Mouse (Mus musculus): Measurements from ENCODE around the gene Spsb1. TPM values are rescaled to one million over a fixed set of nuclear protein-coding genes. Genes with fewer than 3 reads are reported as not detected.
A peak's percentile ranks its signal among the peaks of the same experiment; 100 is the strongest.

Gene Spsb1
- 10 to 100 TPM; 31.6 TPM for total RNA-seq (2021)
- long read RNA-seq, experiment 1, transcript Spsb1-201 (3 exons, 3,092 nt): major isoform, 13 of 24 reads
- long read RNA-seq, experiment 1, partial matches to known transcripts: 1 of 24 reads
- long read RNA-seq, experiment 1, other reads (novel, unspliced or antisense): 9 of 24 reads
- long read RNA-seq, experiment 2, transcript Spsb1-201 (3 exons, 3,092 nt): major isoform, 8 of 13 reads
- long read RNA-seq, experiment 2, partial matches to known transcripts: 0 of 13 reads
- long read RNA-seq, experiment 2, other reads (novel, unspliced or antisense): 3 of 13 reads

DNA sequence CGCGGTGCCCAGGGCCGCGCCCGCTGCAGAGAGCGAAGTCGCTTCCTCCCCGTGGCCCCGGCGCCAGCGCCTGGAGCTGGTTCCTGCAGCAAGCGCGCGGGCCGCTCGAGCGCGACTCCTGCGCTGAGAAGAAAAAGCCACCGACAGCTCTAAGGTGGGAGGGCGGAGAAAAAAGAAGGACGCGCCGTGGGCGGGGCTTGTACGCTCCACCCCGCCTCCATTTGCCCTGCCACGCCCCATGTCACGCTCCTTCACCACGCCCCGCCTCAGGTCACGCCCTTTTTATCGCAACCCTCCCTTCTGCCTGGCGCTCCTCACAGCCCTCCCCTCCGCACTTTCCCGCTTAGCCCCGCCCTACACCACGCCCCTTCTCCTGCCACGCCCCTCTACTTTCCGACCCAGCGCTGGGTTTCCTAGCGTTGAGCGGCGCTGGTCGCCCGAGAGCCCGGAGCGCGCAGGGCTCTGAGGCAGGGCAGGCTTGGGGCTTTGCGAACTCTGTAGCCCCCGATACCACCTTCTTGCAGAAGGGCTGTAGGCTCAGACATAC lies at the start of gene Spsb1:
TSS of gene Spsb1 (minus strand) at position 151 of the 547 bp plus-strand sequence.
- peak; percentile 99 for DNase-seq

DNA sequence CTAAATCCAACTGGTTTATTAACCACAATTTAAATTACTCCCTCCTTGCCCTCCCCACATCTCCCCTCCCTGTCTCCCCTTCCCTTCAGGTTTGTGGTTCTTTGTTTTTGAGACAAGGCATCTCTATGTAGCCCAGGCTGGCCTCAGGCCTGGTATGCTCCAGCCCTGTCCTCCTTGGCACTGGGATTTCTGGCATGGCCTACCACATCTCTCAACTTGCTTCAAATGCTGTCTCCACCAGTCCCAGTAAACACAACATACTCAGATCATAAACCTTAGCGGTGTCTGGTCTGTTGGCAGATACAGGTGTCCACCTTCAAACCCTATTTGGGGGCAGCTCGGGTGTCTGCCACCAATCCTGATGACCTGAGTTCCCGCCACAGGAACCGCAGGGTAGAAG lies 48.8 kb upstream of the Spsb1 start:
- DNase-seq: no peak

DNA sequence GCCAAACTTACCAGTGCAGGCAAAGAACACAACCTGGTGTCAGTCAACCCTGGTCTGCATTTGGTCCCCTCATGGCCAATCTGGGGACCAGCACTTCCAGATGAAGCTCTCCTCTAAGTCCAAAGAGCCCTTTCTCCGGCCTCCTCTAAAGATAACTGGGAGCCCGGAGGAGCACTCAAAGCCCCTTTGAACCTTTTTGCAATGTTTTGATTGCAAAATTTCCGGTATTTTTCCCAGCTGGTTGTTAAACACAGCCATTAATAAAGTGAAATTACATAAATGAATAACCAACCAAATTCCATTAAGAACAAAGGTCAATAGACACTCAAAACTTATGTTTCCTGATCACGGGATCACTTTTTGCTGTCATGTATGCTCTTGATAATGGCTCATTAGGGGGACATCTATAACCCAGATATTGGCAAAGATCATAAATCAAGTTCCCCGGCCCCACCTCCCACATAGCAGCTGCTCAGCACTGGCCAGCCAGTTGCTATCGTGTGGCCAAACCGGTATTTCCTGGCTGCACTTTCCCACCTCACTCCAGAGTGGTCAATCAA lies 48.3 kb upstream of the Spsb1 start:
- DNase-seq: no peak

DNA sequence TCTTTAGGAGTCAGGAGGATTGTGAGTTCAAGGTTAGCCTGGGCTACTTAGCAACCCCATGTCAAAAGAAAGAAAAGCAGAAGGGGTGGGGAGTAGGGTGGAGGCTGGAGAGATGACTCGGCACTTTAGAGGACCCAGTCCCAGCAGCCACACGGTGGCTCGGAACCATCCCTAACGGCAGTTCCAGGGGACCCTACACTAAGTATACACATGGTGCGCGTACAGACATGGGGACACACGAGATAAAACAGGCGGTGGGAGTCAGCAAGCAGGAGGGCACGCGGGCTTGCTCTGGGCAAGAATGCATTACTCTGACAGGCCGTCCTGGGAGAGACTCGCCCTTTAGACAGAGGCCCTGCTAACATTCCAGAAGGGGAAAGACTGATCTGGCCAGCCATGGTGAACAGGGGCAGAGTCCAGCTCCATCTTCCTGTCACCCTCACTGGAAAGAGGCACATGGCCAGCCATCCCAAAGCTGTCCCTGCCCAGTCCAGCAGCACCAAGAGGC lies 47.2 kb upstream of the Spsb1 start:
- no peak for DNase-seq

DNA sequence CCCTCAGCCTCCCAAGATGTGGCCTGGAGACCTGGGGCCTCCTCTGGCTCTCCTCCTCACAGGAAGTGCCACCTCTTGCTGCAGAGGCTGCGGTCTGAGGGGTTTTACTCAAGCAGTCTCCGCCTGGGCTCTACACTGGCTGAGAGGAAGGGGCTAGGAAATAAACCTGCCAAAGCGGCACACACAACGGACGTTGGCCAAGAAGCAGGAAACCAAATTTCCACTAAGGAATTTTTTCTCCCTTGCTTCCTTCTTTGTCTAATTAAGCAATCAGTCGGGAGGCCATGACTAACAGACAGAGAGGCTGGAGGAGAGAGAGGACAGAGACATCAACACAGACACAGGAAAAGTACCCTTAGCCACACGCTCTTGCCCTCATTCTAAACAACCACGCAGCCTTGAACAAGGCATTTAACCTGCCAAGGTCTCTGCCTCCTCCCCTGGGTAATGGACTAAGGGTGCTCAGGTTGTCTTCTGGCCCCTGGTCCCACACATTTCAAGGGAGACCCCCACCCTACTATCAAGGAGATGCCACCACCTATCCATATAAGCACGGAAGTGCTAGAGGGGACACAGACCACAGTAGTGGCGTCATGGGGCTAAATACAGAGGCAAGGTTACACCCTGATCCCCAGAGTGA lies 46.5 kb upstream of the Spsb1 start:
- DNase-seq: no peak

DNA sequence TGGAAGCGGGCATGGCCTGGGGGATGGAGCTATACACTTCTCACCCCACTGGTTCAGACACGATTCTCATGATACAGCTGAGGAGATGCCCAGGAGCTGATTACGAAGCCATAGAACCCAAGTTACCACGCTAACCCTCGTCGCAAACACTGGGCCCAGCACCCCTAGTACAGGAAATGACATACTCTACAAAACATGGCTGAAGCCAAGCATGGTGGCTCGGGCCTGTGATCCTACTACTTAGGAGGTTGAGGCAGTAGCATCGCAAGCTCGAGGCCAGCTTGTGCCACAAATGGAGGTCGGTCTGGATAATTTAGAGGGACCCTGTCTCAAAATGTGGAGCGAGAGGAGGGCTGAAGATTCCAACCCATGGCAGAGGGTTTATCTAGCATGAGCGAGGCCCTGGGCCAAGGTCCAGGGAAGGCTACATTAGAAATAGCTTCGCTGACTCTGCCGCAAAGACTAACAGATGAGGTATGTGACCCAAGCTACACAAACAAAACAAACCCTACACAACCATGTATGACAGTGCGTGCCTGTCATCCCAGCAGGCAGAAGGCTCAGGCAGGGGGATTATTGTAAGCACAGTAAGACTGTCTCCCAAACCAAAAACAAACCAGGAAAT lies 45.2 kb upstream of the Spsb1 start:
- no peak for DNase-seq

DNA sequence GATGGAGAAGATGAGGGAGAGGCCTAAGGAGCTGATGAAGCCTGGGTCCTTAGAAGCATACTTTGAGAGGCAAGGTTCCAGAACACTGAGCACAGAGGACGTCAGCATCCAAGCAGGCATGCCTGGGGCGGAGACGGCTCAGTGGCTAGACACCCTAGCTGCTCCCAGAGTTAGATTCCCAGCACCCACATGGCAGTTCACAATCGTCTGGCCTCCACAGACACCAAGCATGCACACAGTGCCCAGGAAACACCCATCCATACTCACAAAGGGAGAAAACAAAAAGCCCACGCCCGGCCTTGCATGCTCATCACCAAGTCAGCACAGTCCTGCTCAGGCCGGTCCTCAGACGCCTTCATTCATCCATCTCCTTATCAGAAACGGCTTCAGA lies 44.7 kb upstream of the Spsb1 start:
- no peak for DNase-seq

DNA sequence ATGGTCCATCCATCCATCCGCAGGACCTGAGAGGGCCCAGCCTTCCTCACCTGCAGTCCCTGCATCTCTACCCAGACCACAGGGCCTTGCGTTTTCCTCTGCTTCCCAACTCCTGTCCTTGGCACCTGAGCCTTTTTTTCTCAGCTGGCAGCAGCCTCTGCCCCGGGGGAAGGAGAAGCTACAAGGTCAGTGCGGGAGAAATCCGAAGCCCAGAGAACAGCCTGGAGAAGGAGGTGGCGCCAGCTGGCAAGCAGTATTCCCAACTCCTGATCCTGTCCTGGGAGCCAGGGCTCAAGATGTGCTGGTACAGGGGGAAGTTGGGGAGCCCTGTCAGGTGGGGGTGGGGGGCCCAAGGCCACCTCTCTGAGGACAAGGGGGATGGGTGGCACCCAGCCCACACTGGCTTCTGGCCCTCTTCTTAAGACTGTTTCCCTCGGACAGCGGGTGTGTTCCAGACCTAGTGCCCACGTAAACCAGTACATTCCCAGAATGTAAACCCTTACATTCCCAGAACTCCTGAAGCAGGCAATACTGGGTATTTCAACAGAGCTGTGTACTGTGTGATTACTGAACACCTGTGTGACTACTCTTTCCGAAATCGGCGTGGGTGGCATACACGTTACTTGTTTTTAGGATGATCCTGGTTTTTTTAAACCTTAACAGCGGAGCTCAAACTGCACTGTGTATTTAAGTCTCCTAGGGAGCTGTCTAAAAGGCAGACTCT lies 44.1 kb upstream of the Spsb1 start:
- peak; percentile 78 for DNase-seq

DNA sequence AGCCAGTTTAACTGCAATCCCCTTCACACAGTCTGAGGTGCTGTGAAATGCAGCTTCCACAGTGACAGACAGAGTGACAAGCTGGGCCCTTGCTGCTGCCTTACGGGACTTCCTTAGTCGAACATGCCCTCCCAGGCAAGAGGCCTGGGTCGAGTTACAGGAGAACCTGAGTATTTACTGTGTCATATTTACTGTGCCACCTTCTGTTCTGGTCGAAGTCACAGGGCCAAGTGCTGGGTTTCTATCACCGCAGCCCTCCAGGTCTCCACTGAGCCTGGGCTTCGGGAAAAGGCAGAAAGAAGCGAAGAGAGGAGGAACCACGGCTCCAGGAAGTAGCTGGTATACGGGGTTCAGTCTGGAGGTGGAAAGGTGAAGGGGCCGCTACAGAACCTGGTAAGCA lies 43.2 kb upstream of the Spsb1 start:
- no peak for DNase-seq

DNA sequence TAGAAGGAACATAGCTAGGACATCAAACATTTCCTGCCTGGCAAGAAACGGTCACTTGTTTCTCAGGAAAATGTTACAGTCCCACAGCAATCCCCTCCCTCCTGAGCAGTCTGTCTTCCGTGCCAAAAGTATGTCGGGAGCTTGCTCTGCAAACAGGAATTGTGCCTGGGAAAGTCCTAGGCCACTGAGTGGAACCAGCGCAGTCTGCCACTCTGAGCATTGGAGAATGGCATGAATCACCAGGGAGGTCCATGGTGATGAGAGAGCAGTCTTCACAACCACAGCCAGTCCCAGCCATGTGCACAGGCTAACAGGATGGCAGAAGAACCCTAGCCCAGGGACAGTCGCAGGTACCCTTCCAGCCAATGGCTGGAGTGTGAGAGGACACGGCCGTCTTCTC lies 41.6 kb upstream of the Spsb1 start:
- no peak for DNase-seq

DNA sequence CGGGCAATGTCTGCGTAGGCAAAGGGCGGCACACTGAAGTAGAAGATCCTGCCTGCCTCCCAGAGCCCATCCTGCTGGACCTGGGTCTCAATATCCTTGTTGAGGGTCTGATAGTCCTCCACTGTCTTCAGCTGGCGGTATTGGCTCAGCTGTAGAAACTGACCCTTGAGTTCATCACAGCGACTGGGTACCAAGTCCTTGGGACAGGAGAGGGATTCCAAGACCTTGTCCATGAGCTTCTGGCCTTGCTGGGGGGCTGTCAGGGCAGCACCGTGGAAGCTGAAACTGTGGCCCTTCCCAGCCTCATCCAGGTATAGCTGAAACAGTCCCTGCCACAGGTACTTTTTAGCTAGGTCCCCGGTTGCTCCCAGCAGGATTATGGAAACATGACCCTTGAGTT lies 41.1 kb upstream of the Spsb1 start:
- DNase-seq: peak; percentile 2

DNA sequence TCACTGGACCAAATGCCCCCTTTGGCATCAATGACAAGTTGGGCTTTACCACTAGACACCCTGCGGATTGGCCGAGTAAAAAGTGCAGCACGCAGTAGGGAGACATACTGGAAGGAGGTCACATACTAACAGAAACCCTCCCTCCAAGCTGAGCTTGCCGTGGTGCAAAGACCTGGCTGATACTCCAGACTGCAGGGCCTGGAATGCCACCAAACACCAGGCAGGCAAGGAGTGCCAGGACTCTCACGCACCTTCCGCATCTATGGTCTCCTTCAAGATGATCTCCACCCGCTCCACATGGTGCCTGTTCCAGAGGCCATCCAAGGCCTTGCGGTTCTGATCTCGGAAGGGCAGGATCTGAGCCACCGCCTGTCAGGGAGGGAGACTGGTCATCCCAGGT lies 39.4 kb upstream of the Spsb1 start:
- DNase-seq: no peak

DNA sequence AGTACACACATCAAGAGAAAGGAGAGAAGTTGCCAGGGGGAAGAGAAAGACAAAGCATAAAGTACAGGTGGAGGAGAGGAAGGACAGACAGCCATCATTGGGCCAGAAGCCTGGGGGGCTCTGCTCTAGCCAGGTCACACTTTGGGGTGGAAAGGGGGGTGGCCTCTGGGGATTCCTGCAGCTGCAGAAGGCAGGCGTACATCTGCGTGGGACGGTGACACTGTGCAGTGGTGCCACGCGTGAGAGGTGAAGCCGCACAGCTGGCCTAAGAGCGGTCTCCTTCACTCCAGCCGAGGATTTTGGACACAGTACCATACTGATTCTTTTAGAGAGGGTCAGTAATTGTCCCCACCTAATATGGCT lies 37.8 kb upstream of the Spsb1 start:
- DNase-seq: no peak

DNA sequence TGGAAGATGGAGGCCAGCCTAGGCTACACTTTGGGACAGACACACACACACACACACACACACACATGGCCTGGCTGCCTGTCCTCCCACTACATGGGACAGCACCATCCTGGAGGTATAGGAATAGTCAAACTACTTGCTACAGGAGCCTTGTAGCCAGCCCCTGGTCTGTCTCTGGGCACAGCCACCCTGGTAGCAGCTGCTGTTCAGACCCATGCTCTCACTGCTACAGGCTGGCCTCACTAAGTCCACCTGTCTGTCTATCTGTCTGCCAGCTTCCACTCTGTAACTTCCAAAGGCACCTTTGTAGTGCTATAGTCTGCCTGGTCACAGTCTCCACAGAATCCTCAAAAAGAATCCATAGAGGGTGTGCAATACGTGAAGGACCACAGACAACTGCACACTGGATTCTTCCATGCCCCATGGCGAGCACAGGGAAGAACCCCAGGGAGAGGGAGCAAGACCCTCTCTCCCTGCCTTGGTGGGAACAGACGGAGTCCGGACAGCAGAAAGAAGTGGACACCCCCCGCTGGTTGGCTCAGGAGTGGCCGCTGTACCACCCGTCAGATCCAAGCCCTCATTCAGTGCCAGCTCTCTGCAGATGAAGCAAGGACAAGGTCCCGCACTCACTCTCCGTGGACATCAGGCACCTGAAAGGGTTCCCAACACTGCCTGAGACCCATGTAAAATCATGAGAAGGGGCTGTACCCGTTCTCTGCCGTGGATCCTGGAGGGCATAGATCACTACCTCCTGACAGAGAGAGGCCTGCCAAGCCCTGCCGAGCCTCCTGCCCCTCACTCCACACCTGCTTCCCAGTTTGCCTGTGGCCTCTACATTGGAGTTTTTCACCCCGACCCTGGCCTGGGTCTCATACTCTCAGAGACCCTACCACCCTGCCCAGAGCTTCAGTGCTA lies 37.2 kb upstream of the Spsb1 start:
- DNase-seq: no peak

DNA sequence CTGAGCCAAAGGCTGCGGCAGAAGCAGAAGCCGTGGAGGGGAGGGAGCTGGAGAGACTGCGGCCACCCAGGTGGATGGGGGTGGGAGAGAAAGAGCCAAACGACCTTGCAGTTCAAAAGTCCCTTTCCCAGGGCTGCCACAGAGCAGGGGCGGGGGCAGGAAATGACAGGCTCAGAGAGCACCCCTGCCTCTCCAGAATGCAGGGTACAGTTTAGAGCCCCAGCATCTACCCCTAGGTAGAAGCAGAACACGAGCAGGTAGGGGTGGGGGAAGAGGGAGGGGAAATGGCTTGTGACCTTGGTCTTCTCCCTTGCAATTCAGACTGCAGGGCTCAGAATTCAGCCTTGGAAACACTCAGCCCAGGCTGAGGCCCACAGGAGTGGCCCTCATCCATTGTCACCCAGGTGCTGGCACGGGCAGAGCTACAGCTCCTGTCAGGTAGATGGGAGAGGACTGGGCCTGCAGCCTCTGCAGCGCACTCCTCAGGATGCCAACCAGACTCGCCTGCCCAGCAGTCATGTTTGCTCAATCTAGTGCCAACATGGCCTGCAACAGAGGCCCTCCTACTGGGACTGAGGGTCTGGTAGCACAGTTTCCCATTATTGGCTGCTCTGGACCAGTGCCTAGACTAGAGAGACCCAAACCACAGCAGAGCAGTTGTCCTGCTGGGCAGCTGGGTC lies 36.3 kb upstream of the Spsb1 start:
- peak; percentile 58 for DNase-seq

DNA sequence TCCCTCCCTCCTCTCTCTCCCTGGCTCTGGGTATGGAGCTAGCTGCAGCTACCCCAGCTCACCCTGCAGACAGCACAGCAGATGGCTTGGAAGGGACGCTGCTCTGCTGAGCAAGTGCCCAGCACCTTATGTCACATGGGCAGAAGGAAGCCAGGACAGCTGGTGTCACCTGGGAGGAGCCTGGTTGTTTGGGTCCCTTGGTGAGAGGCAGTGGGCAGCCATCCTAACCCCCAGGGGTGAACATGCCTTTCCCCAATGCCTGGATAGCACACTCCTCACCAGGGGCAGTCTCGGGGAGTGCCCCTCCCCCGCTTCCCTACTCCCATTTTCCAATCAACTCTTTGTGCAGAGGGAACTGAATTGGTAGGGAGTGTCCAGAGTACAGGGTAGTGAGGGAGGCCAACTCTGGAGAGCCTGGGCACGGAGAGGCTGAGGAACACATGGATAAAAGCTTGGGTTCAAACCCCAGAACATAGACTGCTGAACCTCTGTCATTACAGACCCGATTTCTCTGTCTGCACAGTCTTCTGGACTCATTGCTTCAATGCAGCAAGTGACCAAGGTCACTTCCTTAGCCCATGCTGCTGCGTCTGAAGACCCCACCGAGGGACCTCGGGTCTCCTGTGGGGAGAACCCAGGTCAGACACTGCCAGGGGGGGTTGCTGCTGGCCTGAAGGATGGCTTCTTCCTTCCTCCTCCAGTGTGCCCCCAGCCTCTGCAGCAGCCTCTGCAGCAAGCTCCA lies 35.5 kb upstream of the Spsb1 start:
- peak; percentile 66 for DNase-seq

DNA sequence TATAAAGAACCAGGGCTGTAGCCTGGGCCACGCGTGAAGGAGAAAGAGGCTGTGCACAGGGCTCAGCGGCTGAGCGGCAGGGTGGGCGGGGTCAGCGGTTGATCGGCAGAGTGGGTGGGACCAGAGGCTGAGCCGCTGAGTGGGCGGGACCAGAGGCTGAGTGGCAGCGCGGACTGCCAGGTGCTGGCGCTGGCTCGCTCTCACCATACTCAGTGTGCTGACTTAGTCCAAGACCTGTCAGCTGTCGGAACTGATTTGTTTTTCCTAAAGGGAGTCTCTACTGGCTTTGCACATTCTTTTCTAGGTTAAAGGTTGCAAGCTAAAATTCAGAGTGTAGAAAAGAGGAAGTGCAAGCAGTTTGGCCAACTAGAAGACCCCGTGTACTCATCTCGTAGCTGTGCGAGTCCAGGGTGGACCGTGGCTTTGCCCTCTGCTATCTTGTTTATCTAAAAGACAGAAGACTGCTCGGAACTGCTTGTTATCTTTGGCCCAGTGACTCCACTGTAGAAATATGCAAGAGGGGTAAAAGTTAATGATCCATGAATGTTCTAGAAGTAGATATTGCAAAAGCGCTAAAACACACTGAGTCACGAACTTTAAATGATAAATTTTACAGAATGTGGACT lies 34.2 kb upstream of the Spsb1 start:
- peak; percentile 94 for DNase-seq

DNA sequence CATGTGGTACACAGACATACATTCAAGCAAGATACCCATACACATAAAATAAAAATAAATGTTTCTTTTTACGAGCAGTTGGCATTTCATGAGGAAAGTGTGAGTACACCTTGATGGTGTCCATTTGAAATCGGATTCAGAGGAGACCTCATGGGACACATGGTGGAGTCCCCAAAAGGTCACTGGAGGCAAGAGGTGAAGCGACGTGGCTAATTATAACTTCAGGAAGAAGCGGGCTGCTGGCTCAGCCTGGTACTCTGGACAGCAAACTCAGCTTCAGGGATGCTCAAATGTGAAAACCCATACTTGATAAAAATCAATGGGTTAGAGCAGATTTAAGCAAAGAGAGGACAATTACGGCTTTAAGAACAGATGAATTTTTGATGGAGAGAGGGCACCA lies 33.5 kb upstream of the Spsb1 start:
- no peak for DNase-seq

DNA sequence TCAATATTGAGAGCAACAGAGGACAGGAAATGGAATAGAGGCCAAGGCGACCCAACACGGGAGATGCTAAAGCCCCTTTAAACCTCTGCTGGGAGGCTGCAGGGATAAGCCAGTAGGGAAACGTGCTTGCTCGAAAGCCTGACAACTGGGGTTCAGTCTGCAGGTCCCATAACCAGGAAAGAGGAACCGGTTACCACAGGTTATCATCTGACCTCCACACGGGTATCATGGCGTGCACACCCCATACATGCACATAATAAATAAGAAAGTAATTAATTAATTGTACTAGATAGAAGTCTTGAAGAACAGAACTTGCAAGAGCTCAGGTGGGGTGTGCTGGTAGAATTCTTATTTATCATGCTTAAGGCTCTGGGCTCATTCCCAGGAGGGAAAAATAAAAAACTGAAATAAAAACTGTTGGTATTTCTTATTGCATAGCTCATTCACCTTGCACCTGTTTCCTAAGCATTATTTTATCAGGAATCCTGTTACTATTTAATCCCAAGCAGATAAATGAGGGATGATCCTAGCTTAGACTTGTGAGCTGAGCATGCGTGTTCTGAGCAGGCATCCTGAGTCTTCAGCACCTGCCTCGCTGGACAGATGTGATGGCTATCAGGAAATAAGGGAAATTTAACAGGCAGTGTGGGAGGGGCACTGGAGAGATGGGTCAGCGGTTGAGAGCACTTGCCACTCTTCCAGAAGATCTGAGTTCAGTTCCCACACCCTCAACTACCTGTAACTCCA lies 32.0 kb upstream of the Spsb1 start:
- DNase-seq: no peak
